Mouse (Mus musculus) heart, postnatal 4 days (tissue): ENCODE results near the gene Bpifb6. TPM values are rescaled to one million over a fixed set of nuclear protein-coding genes. Genes with fewer than 3 reads are reported as not detected.
A peak's percentile ranks its signal among the peaks of the same experiment; 100 is the strongest.

Experiments used
- DNase-seq: peaks from one replicate; pipeline ENCODE4 v3.0.0; 2021
- total RNA-seq, 2 experiments: library from RNA; stranded (reverse); gene quantifications; 2 replicates each; pipeline ENCODE4 v1.2.3; 2021

Bpifb6 gene
- not detected for total RNA-seq

DNA sequence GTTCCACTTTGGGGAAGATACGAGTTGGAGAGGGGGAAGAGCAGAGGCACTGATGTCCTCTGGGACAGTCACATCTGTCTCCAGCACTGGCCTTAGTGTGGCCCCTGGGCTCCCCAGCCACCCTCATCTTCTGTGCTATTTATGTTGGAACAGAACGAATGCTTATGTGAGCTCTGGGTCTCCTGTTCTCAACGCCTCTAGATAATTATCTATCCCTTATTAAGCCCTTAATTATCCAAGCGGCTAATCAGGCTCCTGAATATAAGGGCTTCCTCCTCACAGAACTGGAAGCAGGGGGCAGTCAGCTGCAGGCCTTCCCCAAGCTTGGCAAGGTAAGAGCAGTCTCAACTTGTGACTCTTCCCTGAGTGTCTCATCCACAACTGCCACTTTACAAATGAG is at the start of gene Bpifb6:
Gene Bpifb6, plus strand, starts transcription at position 301 of the 400 bp plus-strand sequence.
- DNase-seq: no peak

DNA sequence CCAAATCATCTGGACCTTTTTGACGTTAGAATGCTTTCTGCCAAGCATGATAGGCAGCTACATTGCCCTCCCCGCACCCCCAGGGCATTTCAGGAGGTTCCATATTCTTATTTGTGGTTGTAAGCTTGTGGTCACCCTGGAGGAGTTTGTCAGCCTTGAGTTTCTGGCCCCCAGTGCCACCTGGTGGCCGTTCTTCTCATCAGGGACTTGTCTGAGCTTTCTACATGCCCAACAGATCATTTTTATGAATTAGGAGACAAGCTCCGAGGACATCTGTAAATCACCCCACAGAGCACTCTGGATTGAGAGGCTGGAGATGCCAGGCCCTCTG is 49.2 kb upstream of the Bpifb6 start:
- DNase-seq: peak; percentile 74

DNA sequence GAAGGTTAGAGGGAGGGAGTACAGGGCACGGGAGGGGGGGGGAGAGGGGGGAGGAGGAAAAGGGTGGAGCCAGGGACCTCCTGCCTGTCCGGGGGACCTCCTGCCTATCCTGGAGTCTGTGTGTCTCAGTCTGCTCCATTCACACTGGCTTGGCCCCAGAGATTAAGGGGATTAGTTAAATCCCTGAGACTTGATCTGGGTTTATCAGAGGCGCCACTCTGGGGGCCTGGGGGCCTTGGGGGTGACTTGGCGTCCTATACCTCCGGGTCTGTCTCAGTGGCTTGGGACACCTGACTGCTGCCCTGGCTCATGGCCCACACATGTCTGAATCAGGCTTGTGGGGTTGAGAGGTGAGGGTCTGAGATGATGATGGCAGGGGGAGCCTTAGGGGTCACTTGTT is 46.6 kb upstream of the Bpifb6 start:
- no peak for DNase-seq

- no peak for DNase-seq
Measured at GRCm38 (mm10) chr2:153859581-153859980, 40.6 kb upstream of the Bpifb6 start.

DNA sequence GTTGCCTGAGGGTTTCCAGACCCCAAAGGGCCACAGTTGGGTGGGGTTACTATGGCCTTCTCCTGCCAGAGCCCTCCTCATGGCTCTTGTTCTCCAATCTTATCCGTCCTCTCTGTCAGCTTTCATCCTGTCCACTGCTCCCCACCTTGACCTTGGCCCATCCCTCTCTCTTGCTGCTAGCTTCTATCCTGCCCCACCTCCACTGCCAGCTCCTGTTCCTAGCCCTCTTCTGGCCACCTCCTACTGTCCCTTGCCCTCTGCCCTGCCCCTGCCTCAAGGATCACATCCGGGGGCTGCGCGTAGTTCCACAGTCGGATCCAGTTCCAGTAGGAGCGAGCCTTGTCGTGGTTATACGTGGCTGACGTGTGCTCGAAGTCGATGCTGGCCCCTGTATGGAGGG is 39.9 kb upstream of the Bpifb6 start:
- no peak for DNase-seq

GRCm38 (mm10) chr2:153860715-153861114 is 39.5 kb upstream of the Bpifb6 start:
- no peak for DNase-seq

- no peak for DNase-seq
Measured at GRCm38 (mm10) chr2:153861960-153862359, 38.2 kb upstream of the Bpifb6 start.

DNA sequence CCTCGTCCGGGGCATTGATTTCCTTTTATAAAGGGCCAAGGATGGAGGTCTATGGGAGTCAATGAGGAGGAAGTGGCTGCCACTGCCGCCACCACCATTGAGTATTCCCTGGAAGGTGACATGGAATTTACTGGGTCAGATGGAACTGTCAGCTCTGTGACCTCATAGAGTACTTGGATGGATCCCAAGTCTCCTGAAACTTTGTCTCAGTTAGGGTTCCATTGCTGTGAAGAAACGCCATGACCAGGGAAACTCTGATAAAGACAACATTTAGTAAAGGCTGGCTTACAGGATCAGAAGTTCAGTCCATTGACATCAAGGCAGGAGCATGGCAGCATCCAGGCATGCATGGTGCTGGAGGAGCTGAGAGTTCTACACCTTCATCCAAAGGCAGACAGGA is 29.2 kb upstream of the Bpifb6 start, which contains the start of gene Sun5:
Gene Sun5, minus strand, starts transcription at position 101 of the 400 bp plus-strand sequence.
- no peak for DNase-seq

DNA sequence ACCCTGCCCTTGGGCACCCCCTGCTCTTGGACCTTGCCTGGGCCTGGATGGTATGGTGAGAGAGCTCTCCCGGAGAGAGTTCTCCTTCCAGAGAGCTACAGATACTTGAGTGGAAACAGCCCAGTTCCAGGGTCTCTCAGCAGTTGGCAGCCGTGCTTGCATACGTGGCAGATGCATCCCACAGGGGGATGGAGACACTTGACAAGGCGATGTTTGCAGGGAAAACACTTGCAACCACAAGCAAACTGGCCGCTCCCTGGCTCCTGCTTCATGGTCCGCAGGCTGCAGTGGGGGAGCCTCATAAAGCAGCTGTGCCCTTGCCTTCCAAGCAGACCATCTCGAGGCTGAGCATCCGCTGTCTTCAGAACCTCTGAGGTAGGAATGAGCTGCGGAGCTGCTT is 25.4 kb upstream of the Bpifb6 start, which contains the start of gene Bpifb2:
Gene Bpifb2, plus strand, starts transcription at position 301 of the 400 bp plus-strand sequence.
- no peak for DNase-seq

GRCm38 (mm10) chr2:153899111-153899510 is 1.1 kb upstream of the Bpifb6 start:
- no peak for DNase-seq

DNA sequence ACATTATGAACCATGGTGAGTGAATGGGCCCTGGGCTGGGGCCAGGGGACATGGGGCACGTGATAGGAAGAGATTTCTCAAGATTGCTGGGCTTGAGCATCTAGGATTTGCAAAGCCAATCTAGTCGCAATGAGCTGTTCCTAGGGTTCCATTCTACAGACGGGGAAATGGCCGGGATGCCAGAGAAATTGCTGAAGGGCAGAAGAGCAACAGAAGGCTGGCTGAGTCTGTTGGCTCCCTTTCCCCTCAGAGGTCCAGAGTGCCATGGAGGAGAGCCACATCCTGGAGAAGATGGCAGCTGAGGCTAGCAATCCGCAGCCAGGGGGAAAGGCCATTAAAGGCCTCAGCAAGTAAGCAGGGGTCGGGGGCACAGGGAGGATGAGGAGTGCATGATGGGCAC is 2.5 kb downstream of the Bpifb6 start:
- no peak for DNase-seq

DNA sequence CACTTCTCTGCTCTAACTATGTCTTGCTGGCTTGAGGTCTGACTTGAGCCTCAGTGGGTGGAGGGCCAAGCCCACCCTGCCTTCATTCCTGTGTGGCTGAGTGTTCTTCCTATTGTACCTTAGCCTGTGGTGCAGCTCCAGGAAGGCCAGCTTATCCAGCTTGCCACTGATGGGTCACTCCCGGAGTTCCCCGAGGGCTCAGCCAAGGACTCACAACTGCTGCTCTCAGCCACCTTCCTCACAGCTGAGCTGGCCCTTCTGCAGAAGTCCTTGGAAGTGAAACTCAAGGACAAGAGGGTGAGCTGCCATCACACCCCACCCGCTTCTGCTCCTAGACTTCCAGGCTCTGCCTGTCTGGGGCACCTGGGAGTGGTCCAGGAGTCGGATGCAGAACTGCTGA is 6.4 kb downstream of the Bpifb6 start:
- no peak for DNase-seq

DNA sequence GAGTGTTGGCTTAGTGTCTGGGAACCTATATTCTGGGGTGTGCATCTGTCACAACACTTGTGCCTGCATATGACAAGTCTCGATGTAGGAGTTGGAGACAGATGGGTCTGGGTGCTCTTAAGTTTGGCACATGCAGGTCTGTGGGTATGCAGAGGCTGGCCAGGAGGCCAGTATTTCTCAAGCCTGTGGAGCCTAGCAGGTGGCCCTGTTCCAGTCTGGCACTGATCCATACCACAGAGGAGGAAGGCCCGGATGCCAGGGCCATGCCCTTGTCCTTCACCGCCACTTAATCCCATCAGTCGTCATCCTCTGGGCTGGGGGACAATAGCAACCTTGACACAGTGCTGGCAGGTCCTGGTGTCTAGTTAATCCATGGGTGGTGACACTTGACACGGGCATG is 14.0 kb downstream of the Bpifb6 start:
- DNase-seq: peak; percentile 64

GRCm38 (mm10) chr2:153917930-153918329 is 17.7 kb downstream of the Bpifb6 start, which contains the start of gene Bpifb3:
TSS of gene Bpifb3 (plus strand) at chr2:153918230.
- no peak for DNase-seq

- DNase-seq: no peak
Measured at GRCm38 (mm10) chr2:153921246-153921645, 21.1 kb downstream of the Bpifb6 start.

- DNase-seq: peak; percentile 77
Measured at GRCm38 (mm10) chr2:153929871-153930413, 29.8 kb downstream of the Bpifb6 start.

DNA sequence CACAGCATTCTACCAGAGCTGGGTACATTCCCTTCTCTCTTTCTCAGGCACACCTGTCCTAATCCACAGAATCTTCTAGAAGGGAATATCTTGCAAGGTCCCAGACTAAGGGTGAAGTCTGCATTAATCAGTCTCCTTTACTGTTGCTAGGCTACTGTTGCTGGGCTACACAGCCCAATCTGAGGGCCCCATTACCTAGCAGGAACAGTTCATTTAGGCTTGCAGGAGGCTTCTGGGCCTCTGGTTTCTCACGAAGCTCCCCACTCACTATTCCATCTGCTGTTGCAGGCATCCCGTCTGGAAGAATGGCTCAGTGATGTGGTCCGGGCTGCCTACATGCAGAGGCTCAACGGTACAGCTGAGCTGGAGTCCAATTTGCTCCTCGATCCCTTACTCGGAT is 30.9 kb downstream of the Bpifb6 start:
- no peak for DNase-seq

DNA sequence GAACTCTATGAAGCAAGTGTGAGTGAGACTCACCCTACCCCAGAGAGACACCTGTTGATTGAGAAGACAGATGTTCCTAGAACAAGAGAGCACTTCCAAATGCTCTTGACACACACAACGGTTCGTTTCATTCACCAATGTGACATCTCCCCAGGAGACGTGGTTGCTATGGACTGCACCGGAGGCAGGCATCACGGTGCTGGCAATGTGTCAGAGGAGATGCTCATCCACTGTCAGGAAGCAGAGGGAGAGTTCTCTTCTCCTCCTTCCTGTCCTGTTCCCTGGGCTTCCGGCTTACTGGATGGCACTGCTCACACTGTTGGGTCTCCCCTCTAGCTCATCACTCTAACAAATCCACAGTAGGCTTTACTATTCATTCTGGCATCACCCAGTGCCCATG is 33.1 kb downstream of the Bpifb6 start:
- no peak for DNase-seq

DNA sequence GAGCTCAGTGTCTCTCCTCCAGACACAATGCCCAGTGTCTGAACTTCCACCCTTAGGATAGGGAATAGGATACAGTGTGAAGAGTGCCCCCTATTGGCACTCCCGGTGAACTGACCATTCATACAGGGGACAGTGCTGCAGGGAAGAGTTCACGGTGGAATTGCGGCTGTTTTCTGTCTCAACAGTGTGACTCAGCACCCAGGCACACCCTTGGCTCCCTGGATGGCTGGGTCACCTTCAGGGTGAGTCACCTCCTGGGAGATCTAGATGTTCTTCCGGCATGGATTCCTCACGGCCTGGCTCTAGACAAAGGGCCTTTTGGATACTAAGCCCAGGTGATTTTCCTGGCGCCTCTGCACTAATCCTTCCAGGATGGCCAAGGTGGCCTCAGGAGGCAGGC is 35.2 kb downstream of the Bpifb6 start:
- DNase-seq: no peak

GRCm38 (mm10) chr2:153937843-153938242 is 37.7 kb downstream of the Bpifb6 start, which contains the start of gene Bpifb4:
TSS of gene Bpifb4 (plus strand) at chr2:153938212.
- no peak for DNase-seq

DNA sequence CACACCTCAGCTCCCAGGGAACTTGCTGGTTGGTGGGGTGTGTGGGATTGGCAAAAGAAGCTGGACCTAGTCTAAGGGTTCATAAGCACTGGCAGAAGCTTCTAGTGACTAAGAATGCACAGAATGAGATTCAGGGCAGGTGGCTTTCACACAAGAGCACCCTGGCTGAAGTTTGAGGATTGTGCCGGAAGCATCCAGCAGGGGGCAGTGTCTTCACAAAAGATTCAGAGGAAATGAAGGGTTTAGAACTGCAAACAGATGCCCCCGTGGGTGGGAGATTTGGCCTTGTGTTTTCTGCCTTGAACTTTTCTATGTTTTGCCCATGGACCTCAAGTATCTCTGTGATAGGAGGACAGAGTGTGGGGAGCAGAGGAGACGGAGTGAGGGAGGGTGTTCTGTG is 43.3 kb downstream of the Bpifb6 start:
- peak; percentile 56 for DNase-seq

DNA sequence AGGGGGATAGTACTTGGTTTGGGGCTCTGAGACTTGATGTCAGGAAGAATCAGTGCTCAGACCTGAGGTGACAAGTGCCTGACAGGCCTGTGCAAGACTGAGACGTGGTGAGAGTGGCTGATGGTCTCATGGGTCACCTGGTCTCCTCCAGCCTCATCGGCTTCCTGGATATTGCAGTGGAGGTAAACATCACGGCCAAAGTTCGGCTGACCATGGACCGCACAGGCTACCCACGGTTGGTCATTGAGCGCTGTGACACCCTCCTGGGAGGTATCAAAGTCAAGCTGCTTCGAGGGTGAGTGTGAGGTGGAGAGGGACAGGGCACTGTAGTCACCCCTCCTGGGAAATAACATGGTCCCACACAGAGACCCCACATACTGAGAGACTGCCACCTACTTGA is 44.4 kb downstream of the Bpifb6 start:
- no peak for DNase-seq

DNA sequence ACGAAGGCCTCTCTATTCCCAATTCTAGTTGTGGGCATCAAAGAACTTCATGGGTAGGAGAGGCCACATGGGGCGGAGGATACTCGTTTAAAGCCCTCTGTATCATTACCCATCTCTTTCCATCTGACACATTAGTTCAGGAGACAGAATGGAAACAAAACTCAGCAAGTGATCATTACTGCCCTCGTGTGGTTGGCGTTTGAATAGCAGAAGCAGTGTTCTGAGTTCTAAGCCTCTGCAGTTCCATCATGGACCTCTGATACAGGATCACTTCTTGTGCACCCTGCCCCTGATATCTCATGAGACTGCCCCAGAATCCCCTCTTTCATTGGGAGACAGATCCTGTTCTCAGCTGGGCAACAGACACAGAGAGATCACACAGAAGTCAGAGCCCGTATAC is 52.7 kb downstream of the Bpifb6 start:
- peak; percentile 68 for DNase-seq

DNA sequence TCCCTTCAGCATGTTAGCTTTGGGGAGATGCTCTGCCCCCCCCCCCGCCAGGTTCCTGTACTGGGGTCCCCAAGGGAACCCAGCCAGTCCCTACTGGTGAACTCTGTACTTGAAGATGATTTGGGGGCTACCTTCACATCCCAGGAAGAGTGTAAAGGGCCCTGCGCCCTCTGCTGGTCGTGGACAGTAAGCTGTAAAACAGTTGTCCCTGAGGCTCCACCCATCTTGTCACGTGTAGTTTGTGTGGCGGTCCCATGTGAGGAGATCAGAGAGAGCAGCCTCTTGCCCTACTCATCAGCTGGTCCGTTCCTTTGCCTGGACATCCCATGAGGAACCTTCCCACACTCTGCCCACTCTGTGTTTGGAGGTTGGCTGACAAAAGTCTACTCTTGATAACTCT is 53.6 kb downstream of the Bpifb6 start:
- DNase-seq: peak; percentile 51
